Mouse (Mus musculus): ENCODE data around the gene Nipal3.

Gene Nipal3

DNA sequence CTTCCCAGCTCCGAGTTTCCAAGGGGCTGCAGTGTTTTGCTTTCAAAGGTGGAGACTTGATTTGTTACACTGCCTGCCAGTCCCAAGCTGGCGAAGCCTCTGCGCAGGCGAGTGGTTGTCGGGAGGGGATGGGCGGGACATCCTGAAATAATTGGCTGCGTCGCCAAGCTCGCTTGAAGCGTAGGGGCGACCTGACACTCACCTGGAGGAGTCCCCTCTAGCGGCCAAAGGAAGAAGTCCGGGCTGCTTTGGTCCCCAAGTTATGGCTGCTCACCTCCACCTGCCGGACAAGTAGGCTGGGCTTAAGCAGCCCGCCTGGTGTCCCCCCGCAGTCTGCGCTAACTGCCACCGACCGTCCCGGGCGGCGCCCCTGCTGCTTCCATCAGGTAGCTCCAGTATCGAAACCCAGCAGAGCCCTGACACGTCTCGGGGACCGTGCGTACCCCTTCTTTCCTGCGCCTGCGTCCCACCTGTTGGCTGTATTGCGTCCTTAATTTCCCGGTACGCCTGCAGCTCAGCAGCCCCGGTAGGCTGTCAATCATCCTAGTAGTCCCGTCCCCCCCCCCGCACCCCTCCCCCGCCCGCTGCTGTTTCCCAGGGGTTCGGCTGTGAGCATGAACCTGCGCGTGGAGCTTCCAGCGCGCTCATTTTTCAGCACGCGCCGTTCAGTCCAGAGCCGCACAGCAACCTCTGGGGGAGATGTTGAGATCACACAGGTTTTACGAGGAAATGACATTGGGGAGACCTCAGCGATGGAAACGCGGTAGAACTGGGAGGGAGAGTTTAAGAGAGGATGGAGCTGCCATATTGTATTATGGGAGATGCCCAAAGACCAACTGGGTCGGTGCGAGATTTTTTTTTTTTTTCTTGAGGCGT, at the start of gene Nipal3, which contains the start of gene Stpg1:
Gene Nipal3 (minus strand): TSS at position 518 of the 876 bp plus-strand sequence.
Gene Stpg1 (plus strand): TSS at position 270 of the 876 bp plus-strand sequence.
- peak; percentile 99 for DNase-seq (ENCODE audit: low read depth, low spot score)

DNA sequence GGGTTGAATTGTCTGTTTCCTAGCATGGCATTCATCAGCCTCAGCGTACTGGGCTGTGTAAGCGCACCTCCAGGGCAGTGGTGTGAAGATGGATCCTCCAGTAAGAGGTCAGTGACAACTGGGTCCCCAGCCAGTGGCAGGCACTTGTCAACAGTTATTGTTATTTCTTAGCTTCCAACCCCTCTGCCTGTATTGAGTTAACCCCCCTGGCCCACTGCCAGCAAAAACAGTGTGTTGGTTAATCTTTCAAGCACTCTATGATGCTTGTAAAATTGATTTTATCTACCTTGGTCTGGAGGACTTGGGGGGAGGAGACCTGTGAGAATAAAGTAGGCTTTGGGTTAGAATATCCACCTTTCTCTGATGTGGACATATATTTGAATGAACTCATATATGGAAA, 49.4 kb upstream of the Nipal3 start:
- no peak for DNase-seq (ENCODE audit: low read depth, low spot score)

DNA sequence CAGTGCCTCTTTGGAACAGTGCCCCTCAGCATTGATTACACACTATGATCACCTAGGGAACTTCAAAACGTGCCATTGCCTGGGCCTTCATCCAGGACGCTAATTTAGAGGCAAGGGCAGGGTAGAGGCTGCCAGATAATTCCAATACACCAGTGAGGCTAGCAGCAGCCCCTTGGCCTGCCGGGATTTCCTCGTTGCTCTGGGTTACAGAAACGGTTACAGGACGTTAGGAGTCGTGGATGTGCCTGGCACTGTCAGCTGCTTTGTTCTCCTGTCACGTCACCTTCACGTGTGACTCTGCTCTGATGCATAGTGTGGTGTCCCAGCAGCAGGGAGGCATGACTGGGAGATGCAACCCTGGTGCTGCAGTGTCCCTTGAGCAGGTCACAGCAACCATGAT, 45.2 kb upstream of the Nipal3 start:
- DNase-seq (ENCODE audit: low read depth, low spot score), result no peak

DNA sequence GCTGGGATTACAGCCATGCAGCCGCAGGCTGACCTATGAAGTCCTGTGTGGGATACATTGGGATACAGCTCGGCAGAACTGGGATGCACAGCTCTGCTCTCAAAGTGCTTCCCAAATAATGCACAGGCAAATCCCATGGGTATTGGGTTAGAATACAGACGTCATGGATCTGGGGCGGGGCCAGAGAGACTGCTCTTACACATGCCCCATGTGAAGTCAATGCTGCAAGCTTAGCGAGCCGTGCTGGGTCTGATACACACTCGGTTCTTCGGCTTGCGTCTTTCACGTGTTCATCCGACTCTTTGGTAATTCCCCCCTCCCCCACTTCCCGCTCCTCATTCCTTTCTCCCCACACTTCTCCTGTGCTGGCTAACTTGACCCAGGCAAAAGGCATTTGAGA, 44.2 kb upstream of the Nipal3 start:
- DNase-seq (ENCODE audit: low read depth, low spot score), result peak; percentile 37

DNA sequence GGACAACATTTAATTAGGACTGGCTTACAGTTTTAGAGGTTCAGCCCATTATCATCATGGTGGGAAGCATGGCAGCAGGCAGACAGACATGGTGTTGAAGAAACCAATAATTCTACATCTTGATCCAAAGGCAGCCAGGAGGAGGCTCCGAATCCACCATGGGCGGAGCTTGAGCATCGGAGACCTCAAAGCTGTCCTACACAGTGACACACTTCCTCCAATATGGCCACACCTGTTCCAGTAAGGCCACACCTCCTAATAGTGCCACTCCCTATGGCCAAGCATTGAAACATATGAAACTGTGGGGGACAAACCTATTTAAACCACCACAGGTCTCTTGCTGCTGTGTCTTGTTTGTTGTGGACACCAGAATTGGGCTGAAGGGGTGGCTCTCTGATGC, 40.2 kb upstream of the Nipal3 start:
- DNase-seq (ENCODE audit: low read depth, low spot score), result peak; percentile 66

DNA sequence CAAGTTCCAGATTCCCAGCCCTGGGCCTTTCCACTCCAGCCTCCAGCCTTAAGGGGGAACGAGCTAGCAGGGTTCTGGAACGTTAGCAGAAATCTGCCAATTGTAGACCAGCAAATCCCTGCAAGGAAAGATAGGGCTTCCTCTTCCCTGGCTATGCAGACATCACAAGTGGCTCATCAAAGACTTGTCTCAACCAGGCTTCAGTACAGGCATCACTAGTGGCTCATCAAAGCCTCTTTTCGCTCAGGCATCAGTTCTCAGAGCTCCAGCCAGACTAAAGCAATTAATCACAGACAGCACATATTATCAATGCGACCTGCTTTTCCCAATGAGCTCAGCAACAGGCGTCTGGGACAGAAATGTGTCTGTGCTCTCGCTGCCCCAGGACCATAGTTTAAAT, 38.2 kb upstream of the Nipal3 start:
- DNase-seq (ENCODE audit: low read depth, low spot score), result peak; percentile 87

DNA sequence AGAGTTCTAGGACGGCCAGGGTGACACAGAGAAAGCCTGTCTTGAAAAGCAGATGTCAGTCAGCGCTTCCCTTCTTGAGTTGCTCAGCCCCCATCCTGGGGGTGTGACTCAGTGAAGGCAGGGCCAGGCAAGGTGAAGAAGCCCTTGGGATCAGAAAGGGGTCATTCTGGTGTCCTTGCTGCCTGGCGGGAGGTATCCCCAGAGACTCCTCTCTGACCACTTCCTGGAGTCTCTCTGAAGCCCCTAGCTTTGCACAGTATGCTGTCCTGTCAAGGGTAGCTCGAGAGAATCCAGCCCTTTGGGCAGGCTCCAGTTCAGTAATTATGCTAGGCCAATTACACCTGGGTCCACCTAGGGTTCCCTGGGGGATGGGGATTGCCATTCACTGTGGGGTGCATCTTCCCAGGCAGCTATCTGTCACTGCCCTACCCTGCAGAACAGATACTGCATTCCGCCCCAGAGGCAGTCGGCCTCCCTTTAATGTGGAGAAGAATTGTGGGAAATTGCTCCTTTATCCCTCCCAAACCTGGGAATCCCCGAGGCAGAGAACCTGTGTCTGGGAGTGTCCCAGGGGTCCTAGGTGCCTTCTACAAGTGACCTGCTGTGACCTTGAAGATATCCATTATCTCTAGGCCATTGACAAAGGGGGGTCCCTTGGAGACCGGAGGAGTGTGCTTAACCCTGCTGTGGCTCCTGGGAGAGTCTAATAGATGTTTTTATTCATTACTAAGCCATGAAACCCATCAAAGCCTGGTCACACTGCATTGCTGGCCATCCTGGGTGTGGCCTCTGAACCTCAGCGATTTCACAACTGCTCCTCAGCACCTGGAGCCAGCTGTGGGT, 37.2 kb upstream of the Nipal3 start:
- DNase-seq (ENCODE audit: low read depth, low spot score), result peak; percentile 87

DNA sequence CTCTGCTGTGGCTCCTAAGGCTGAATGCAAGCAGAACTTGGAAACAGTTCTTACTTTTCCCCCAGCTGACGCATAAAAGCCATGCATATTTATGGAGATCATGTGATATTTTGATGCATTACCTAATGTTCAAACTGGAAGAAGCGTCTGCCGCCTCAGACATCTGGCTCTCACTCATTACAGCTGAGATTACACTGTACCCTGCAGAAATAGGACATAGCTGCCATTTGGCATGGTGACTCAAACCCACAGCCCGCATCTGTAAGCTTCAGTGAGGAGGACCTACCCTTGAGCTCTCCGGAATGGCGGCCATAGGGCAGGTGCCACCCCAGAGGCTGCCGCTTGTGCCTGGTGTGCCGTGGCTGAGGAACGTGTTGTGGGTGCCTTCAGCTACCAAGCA, 36.4 kb upstream of the Nipal3 start:
- no peak for DNase-seq (ENCODE audit: low read depth, low spot score)

DNA sequence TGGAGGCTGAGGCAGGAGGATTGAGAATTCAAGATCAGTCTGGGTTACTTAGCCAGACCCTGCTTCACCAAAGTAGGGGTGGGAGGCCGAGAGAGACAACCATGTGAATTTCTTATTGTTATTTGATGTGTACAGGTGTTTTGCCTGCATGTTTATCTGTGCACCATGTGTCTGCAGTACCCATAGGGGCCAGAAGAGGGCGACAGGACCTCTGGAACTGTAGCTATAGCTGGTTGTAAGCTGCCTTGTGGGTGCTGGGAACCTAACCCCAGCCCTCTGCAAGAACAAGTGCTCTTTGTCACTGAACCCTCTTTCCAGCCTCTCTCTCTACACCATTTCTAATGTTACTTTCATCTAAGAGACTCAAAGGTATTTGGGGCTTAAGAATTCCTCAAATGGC, 35.4 kb upstream of the Nipal3 start:
- DNase-seq (ENCODE audit: low read depth, low spot score), result peak; percentile 59

DNA sequence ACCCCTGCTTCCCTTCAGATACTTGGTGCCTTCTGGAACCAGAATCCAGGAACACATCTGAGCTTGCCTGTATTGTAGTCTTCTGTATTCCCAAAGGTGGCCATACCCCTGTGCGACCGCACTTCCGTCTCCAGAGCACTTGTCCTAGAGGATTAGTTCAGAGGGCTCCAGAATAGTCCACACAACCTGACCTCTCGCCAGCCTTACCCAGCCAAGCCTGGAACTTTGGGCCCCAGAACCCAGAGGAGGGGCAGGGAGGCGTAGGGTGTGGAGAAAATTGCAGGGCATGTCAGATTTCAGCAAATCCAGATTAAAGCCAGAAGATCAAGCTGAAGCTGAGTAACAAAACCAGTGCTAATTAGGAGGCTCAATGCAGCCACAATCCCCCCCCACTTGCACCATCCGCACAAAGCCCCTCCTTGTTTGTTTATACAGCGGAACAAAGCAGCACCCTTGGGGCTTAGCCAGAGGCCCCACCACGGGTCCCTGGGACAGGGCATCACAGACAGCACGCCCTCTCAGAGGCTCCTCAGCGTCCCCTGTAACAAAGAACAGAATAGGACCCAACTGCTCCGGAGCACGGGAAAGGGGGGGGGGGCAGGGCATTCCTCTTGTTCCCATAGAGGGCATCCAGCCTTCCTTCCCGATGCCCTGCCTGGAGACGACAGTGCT, 31.3 kb upstream of the Nipal3 start:
- no peak for DNase-seq (ENCODE audit: low read depth, low spot score)

DNA sequence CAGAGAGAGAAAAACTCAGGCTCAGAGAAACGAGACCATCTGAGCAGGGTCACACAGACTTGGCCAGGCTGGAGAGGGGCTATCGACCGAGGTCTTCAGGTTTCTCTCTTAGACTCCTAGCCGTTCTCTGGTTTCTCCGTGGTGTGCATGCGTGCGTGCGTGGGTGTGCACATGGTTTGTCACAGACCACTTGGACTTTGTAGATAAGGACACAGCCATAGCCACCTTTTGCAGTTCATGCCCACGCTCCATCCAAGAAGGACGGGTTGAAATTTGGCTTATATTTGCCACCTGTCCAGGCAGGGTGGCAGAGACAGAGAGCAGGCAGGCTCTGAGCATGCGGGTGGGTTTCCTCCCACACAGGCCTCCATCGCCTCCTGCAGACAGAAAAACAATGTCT, 30.2 kb upstream of the Nipal3 start:
- DNase-seq (ENCODE audit: low read depth, low spot score), result no peak

DNA sequence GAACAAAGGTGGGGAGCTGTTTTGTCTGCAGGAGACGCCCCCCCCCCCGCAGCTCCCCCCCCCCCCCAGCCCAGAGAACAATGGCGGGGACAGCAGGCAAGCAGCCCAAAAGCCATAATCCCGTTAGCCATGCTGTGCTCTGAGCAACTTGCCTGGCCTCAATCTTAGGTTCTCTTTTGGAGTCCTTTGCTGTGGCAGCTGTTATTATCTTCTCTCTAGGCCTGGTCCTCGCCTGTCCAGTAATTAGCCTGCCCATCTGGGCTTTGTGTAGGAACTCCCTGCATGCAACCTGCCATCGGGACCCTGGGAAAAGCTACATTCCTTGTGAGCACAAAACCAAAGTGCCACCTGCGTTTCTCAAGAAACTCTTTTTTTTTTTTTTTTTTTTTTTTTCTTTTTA, 29.1 kb upstream of the Nipal3 start:
- DNase-seq (ENCODE audit: low read depth, low spot score), result no peak

DNA sequence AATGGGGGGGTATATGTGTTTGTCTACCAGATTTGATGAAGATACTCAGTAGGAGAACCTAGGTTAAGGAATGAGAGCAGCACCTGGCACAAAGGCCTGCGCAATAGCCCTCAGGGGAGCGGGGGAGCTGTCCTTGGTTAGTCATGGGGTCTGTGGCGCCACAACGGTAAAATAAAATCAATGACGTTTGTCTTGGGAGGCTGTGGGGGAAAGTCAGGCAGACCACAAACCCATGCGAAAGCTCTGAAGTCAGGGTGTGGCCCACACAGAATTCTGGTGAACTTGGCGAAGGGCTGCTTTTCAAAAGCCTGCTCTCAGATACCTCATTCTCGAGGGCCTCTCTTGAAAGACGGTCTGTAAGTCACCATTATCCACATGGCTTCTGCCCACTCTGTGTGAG, 25.6 kb upstream of the Nipal3 start:
- no peak for DNase-seq (ENCODE audit: low read depth, low spot score)

DNA sequence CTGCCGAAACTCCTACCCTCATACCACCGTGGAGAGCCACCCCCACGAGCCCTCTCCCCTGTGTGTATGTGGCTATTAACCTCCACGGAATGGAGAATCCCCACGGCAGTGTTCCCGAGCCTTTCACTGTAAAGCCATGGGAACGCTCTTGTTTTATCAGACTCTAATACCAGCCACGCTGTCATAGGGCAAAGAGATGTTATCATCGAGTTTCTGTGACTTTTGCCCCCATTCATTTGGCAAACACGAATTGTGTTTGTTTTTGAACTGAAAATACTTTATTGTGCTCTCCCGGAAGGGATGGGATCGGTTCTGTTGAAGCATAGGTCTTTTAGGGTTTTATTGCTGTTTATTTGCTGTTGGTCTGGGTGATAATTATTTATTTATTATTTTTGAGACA, 23.3 kb upstream of the Nipal3 start:
- no peak for DNase-seq (ENCODE audit: low read depth, low spot score)

DNA sequence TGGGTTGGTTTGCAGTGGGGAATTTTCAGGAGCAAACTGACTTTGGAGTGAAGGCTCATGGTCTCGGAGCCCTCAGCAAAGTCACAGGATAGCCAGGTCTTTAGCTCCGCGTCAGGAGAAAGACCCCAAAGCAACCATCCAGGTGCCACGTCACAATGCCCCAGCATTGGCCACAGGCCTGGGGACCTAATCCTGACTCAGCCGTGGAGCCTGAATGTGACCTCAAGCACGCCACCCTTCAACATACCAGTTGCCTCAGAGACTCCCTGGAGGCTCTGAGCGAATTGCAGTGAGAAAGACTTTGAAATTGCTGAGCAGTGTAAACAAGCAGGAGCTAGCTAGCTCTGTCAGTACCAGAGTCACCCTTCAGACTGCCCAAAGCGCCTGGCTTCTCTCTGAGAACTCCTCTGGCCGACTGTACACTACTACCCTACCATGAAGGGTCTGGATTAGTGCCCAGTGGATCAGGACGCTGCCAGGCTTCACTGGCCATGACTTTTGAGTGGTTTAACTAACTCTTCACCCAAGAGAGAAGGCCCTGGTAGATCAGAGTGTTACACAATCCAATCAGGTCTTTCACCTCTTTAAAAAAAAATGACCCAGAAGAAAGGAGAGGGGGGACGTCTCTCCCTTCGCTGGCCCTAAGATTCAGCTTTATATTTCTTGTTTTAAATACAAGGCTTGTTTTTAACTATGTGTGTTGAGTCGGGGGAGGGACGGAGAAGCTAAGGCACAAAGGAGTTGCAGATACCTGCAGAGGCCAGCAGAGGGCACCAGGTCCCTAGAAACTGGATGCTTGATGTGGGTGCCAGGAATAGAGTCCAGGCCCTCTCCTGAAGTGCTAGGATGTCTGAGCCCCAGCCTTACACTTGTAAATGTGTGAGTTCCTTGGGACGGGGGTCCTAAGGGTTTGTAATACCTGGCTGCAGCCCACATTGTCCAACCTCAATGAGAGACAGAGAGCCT, 21.8 kb upstream of the Nipal3 start:
- peak; percentile 79 for DNase-seq (ENCODE audit: low read depth, low spot score)

DNA sequence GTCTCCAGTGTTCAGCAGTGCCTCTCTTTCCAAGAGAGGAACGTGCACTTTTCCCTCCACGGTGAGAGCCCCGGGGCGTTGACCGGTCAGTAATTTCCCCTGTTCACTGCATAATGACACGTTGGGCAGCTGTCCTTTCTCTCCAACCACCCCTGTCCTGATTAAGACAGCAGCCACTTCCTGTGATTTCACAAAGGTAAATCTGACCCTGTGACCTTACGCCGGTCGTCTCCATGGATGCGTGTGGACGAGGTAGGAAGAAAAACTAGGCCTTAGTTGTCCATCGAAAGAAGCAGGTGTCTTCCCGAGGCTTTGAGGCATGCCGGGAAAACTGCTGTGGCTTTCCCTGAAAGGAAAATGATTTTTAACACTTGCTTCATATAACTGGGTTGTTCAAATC, 20.1 kb upstream of the Nipal3 start:
- no peak for DNase-seq (ENCODE audit: low read depth, low spot score)

DNA sequence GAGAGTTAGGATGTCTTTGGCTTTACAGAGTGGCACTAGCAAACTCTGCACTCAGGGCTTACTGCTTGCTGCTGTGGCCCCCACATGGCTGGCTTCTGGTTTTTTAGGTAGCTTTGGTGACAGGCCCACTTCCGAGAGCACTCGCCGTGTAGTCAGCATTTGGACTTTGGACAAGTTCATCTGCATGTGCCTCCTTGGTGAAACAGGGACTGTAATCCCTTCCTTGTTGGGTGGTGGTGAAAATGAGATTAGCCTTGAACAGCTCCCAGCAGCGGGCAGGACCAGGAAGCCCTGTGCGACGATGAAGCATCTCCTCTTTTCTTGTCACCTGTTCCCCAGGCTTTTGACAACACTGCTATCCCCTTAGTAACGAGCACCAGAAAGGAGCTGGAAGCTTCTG, 19.0 kb upstream of the Nipal3 start:
- DNase-seq (ENCODE audit: low read depth, low spot score), result no peak

DNA sequence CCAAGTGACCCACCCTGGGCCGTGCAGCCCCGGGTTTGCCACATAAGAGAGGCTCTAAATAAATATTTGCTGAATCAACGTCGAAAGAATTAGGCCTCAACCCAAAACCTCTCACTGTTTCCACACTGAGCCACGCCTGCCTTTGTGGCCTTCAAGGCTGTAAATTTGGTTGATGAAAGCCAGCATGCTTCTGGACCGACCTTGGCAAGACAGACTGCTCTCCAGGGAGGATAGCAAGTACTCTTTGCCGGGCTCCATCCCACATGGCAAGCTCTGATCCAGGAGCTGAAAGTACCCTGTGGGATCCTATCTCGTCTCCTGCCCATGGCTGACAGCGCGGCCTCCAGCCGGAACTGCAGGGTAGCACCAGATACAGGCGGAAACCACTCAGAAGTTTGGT, 14.7 kb upstream of the Nipal3 start:
- peak; percentile 55 for DNase-seq (ENCODE audit: low read depth, low spot score)

DNA sequence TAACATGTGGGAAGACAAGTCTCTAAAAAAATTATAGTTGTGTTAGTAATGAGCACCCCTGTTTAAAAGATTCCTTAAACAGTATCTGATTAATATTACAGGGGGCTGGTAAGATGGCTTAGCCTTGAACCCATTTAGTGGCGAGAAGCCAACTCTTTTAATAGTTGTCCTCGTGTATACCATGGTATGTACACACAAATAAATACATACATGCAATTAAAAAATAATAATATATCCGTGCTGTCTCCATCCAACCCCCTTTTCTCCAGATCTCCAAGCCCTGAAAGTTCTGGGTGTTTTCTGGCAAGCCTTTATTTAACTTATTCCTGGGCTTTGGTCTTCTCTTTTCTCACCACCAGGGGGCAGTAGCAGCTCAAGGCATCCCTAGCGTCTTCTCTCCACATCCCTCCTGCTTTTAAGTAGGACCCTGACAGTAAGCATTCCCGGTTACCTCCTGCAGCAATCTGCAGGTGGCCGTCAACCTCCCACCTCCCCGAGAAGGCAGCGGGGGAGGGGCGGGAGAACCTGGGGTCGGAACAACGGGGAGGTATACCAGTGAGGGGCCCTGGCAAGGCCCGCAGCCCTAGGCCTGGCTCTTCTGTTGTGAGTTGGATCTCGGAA, 13.7 kb upstream of the Nipal3 start:
- DNase-seq (ENCODE audit: low read depth, low spot score), result peak; percentile 95

DNA sequence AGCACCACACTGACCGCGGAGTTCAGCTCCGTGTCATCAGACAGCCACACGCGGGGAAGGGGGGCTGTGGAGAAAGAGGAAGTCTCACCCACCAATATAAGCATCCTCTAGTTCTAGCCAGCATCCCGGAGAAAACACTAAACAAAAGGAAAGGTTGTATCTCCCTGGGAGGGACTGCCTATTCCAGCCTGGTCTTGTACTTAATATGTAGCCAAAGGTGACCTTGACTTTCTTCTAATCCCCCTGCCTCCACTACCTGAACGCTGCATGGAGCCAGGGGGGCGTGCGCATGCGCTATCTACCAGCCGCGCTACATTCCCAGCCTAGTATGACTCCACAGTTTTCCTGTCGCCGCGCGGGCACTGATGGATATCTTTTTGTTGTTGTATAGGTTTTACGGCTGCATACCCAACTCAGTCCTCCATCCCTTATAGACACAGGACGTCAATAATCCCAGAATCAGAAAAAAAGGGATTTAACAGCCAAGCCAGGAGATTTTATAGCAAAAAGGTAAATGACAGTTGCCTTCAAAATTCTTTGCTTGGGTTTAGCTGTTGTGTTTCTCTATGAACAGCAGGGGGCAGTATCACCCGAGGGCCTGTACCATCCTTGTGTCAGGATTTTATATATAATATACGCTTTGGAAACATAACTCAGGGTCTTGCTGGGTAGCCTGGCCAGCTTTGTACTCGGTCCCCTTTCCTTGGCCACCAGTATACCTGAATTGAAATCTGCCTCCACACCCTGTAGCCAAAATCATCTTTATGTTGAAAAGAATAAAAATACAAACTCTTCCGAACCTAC, 12.9 kb upstream of the Nipal3 start:
- DNase-seq (ENCODE audit: low read depth, low spot score), result peak; percentile 92
